8 mouse cellular contexts compared by ENCODE assay signal in genomic region chr17:17448737-17449440, GRCm38 (mm10). TPM values are rescaled to one million over a fixed set of nuclear protein-coding genes. Genes with fewer than 3 reads are reported as not detected.
DNase-seq lines count a peak whose midpoint lies in the region; ATAC-seq and TF ChIP-seq lines count a peak whose summit lies in the region.

No protein-coding gene starts in this region.

- no peaks in the 10 kb centered on the region for H3K36me3 ChIP-seq in embryonic facial prominence, embryonic 11.5 days (replicated peaks; ENCODE audit: control insufficient read depth, insufficient read depth, low read depth, low read length)
- H3K36me3 ChIP-seq in heart, embryonic 10.5 days: no peaks in the 10 kb centered on the region
- no peaks in the 10 kb centered on the region for H3K36me3 ChIP-seq in liver, embryonic 13.5 days
- H3K36me3 ChIP-seq in stomach, postnatal 0 days (ENCODE audit: control insufficient read depth, insufficient read depth, low read length): no peaks in the 10 kb centered on the region

- peak overlapping the region; percentile 50 for H3K9ac ChIP-seq in embryonic facial prominence, embryonic 11.5 days (replicated peaks; ENCODE audit: low read length)
- H3K9ac ChIP-seq in liver, embryonic 13.5 days: no peak overlapping the region
- H3K9ac ChIP-seq in stomach, postnatal 0 days (ENCODE audit: low read length): peak overlapping the region; percentile 45

- no peak for TF ChIP-seq EP300 in stomach, postnatal 0 days (optimal IDR thresholded peaks at IDR 0.05)

- ATAC-seq in embryonic facial prominence, embryonic 11.5 days (replicated peaks; ENCODE audit: insufficient number of reproducible peaks, low FRiP score, low TSS enrichment, low read depth): peak; percentile 80; the same call in 1 of the 2 replicates
- ATAC-seq in liver, embryonic 13.5 days (ENCODE audit: low read depth): peak; percentile 64; the same call in 1 of the 2 replicates
- ATAC-seq in monocyte, adult 5-6 weeks (replicated peaks; ENCODE audit: insufficient number of reproducible peaks, low FRiP score, low TSS enrichment, poor library complexity, severe bottlenecking): peak; percentile 35; the same call in 1 of the 2 replicates
- peak; percentile 91 for ATAC-seq in stomach, postnatal 0 days (ENCODE audit: low FRiP score, low TSS enrichment)

- 4% methylated on average over 17 of the region's 17 CpGs for WGBS in embryonic facial prominence, embryonic 11.5 days
- 1% methylated on average over 17 of the region's 17 CpGs for WGBS in heart, embryonic 10.5 days
- WGBS in liver, embryonic 13.5 days (ENCODE audit: insufficient replicate concordance): 4% methylated on average over 17 of the region's 17 CpGs
- 3% methylated on average over 17 of the region's 17 CpGs for WGBS in stomach, postnatal 0 days

- H3K27me3 ChIP-seq in embryonic facial prominence, embryonic 11.5 days (ENCODE audit: control insufficient read depth, insufficient read depth, low read length): no peaks in the 10 kb centered on the region
- H3K27me3 ChIP-seq in heart, embryonic 10.5 days (ENCODE audit: insufficient read depth, poor library complexity, severe bottlenecking): no peaks in the 10 kb centered on the region
- H3K27me3 ChIP-seq in liver, embryonic 13.5 days: peaks cover 6% of the 10 kb centered on the region
- H3K27me3 ChIP-seq in stomach, postnatal 0 days (ENCODE audit: control insufficient read depth, insufficient read depth, low read length): no peaks in the 10 kb centered on the region

- no peaks in the 10 kb centered on the region for H3K9me3 ChIP-seq in embryonic facial prominence, embryonic 11.5 days (replicated peaks; ENCODE audit: control insufficient read depth, low read length)
- no peaks in the 10 kb centered on the region for H3K9me3 ChIP-seq in heart, embryonic 10.5 days
- H3K9me3 ChIP-seq in liver, embryonic 13.5 days (replicated peaks): no peaks in the 10 kb centered on the region
- no peaks in the 10 kb centered on the region for H3K9me3 ChIP-seq in stomach, postnatal 0 days (ENCODE audit: control insufficient read depth, low read length)

- peak overlapping the region; percentile 39 for H3K4me2 ChIP-seq in embryonic facial prominence, embryonic 11.5 days (ENCODE audit: low read depth, low read length)
- peak overlapping the region; percentile 43 for H3K4me2 ChIP-seq in liver, embryonic 13.5 days
- H3K4me2 ChIP-seq in stomach, postnatal 0 days (replicated peaks; ENCODE audit: low read depth): peak overlapping the region; percentile 57

- H3K4me1 ChIP-seq in embryonic facial prominence, embryonic 11.5 days (ENCODE audit: control insufficient read depth, insufficient read depth, low read length): no peaks in the 10 kb centered on the region; the same call in 1 of the 2 replicates
- H3K4me1 ChIP-seq in heart, embryonic 10.5 days: peaks cover 13% of the 10 kb centered on the region; the same call in 1 of the 2 replicates
- H3K4me1 ChIP-seq in liver, embryonic 13.5 days (replicated peaks): no peaks in the 10 kb centered on the region
- H3K4me1 ChIP-seq in stomach, postnatal 0 days (replicated peaks; ENCODE audit: control insufficient read depth, insufficient read depth): no peaks in the 10 kb centered on the region

- peak; percentile 7 for DNase-seq in thymus, postnatal 4 days
- no peak for DNase-seq in thymus, postnatal 25 days
- peak; percentile 70 for DNase-seq in embryonic facial prominence, embryonic 11.5 days (ENCODE audit: low spot score)
- DNase-seq in heart, embryonic 10.5 days (ENCODE audit: low spot score): peak; percentile 78
- DNase-seq in kidney, adult 8-10 months: peak; percentile 47 to 58
- DNase-seq in liver, embryonic 13.5 days: no peak
- DNase-seq in stomach, postnatal 0 days (ENCODE audit: low spot score): peak; percentile 59

- H3K4me3 ChIP-seq in embryonic facial prominence, embryonic 11.5 days (ENCODE audit: low read depth, low read length): peak overlapping the region; percentile 14; the same call in 1 of the 2 replicates
- H3K4me3 ChIP-seq in heart, embryonic 10.5 days: peak overlapping the region; percentile 59
- peak overlapping the region; percentile 26; the same call in 1 of the 2 replicates for H3K4me3 ChIP-seq in liver, embryonic 13.5 days (replicated peaks)
- peak overlapping the region; percentile 30 for H3K4me3 ChIP-seq in stomach, postnatal 0 days (ENCODE audit: low read depth, low read length)

- no peak for TF ChIP-seq CTCF in stomach, postnatal 0 days (IDR thresholded peaks at IDR 0.05; ENCODE audit: low read depth)

- peak overlapping the region; percentile 57 for H3K27ac ChIP-seq in embryonic facial prominence, embryonic 11.5 days (replicated peaks; ENCODE audit: low read depth, low read length)
- peak overlapping the region; percentile 91 for H3K27ac ChIP-seq in heart, embryonic 10.5 days
- no peak overlapping the region for H3K27ac ChIP-seq in liver, embryonic 13.5 days
- H3K27ac ChIP-seq in stomach, postnatal 0 days (replicated peaks): peak overlapping the region; percentile 4; the same call in 1 of the 2 replicates

RNA-seq across cellular contexts. Expression of gene Lix1, which starts 46.4 kb away (rescaled TPM):
- polyA plus RNA-seq in embryonic facial prominence, embryonic 11.5 days (2014; fragmentation: Nextera tagmentation; extraction: Ambion mirVana): 64.5 and 69.2 TPM in 2 replicates
- polyA plus RNA-seq in heart, embryonic 10.5 days (2016; fragmentation: Nextera tagmentation; extraction: Ambion mirVana): 9.7 and 31.2 TPM in 2 replicates
- polyA plus RNA-seq in liver, embryonic 13.5 days (2015; fragmentation: Nextera tagmentation; extraction: Ambion mirVana): 0.36 and 0.37 TPM in 2 replicates
- total RNA-seq in monocyte, adult 5-6 weeks (2017): not detected in 3 replicates
- 4.8 and 5.3 TPM in 2 replicates for polyA plus RNA-seq in stomach, postnatal 0 days (2015; fragmentation: Nextera tagmentation; extraction: Ambion mirVana)

Comparison
In these comparisons a context has a peak if more than half of its experiments do, and no peak if none do; other contexts are left out.
1. DNase-seq: peak in thymus, postnatal 4 days (single experiment), embryonic facial prominence, embryonic 11.5 days (single experiment), heart, embryonic 10.5 days (single experiment), kidney, adult 8-10 months (2 of 2) and stomach, postnatal 0 days (single experiment); none in thymus, postnatal 25 days (single experiment) and liver, embryonic 13.5 days (single experiment).
2. ATAC-seq: peak in every context shown above with its lines; median percentile 91 in stomach, postnatal 0 days; 80 in embryonic facial prominence, embryonic 11.5 days; 64 in liver, embryonic 13.5 days; 35 in monocyte, adult 5-6 weeks.
3. Peak in every context shown above with its lines, with median percentiles within 50 percentile points of each other: H3K4me2 ChIP-seq and H3K4me3 ChIP-seq.